Mouse (Mus musculus): Measurements from ENCODE around the gene 1700022I11Rik. TPM values are rescaled to one million over a fixed set of nuclear protein-coding genes. Genes with fewer than 3 reads are reported as not detected.

The 1700022I11Rik gene
- not detected for total RNA-seq (2021)
- long read RNA-seq, experiment 1, partial matches to known transcripts: 0 of 1 reads
- long read RNA-seq, experiment 1, other reads (novel, unspliced or antisense): 1 of 1 reads
- long read RNA-seq, experiment 2: 0 reads

DNA sequence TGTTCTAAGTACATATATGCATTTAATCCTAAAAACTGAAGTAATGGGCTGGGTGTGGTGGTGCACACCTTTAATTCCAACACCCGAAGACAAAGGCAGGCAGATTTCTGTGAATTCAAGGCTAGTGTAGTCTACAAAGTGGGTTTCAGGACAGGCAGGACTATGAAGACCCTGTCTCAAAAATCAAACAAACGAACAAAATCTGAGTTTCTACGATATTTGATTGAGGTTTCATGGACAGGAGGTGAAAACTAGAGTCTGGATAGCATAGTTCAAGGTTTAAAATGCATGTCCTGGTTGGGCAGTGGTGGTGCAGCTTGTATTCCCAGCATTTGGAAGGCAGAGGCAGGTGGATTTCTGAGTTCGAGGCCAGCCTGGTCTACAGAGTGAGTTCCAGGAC lies at the start of gene 1700022I11Rik:
Gene 1700022I11Rik, plus strand, starts transcription at position 301 of the 400 bp plus-strand sequence.
- DNase-seq: no peak

GRCm38 (mm10) chr4:42920726-42921125 lies 48.7 kb upstream of the 1700022I11Rik start:
- no peak for DNase-seq

GRCm38 (mm10) chr4:42921536-42921935 lies 47.9 kb upstream of the 1700022I11Rik start:
- DNase-seq: no peak

DNA sequence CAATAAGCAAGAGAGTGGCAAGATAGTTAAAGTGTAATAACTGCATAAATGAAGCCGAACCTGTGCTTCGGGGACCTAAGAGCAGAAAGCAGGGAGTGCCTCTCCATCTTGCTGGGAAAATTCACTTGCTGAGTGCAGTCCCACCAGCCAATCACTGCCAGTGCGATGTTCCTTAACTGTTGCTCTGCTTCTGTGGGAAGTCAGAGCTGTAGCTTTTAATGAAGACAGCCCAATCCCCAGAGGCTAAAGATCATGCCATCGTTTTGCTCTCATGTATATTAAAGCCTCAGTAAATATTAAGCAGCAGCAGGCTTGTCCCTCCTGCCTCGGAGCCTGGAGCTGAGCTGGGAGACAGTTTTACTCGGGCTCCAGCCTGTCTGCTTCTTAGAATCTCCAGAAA lies 47.3 kb upstream of the 1700022I11Rik start:
- no peak for DNase-seq

DNA sequence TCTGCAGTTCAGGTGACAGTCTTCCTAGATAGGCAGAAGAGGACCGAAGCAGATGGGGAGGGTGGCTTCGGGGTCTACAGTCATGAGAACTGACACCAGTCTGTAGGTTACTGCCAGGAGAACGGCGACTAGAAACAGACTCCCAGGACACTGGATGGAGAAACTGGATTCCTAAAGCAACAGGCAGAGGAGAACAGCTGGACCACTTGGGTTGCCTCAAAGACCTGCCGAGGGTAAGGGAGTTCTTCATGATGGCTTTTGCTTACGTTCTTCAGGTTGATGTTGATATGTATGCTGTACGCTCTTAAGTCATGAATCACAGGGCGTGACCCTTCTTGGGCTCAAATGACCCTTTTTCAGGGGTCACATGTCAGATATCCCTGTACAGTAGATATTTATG lies 46.9 kb upstream of the 1700022I11Rik start:
- DNase-seq: no peak

GRCm38 (mm10) chr4:42924095-42924710 lies 45.2 kb upstream of the 1700022I11Rik start:
- no peak for DNase-seq

GRCm38 (mm10) chr4:42928209-42928608 lies 41.2 kb upstream of the 1700022I11Rik start:
- no peak for DNase-seq

DNA sequence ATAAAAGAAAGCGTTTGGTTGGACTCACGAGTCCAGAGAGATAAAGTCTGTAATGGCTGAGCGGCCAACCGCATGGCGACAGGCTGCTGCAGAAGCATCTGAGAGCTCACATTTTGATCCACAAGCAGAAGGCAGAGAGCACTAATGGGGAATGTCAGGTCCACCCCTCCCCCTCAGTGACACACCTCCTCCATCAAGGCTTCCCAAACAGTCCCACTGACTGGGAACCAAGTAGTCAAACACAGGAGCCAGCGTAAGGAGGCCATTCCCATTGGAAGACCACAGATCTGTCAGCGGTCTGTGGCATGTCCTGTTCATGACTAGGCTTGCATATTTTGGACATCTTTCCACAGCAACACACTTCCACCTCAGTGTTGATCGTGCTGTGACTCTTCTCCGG lies 40.5 kb upstream of the 1700022I11Rik start:
- no peak for DNase-seq

- DNase-seq: no peak
These were observed 37.0 kb upstream of the 1700022I11Rik start for GRCm38 (mm10) chr4:42932229-42932969.

DNA sequence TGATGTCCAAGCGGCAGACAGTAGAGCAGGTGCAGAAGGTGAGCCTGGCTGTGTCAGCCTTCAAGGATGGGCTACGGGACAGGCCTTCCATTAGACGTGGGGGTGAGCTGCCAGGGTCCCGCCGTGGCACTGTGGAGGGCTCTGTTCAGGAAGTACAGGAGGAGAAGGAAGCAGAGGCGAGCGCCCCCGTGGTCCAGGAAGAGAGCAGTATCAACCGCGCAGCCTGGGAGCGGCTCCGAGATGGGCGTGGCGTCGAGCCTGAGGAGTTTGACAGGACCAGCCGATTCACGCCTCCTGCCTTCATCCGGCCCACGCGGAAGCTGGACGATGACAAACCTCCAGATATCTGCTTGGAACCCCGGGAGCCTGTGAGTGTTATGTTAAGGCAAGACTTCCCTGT lies 35.8 kb upstream of the 1700022I11Rik start:
- peak; percentile 70 to 74 for DNase-seq

GRCm38 (mm10) chr4:42941396-42941795 lies 28.0 kb upstream of the 1700022I11Rik start:
- peak in 1 of 2 experiments; percentile 47 for DNase-seq

- no peak for DNase-seq
These were observed 26.1 kb upstream of the 1700022I11Rik start for GRCm38 (mm10) chr4:42943341-42943740.

GRCm38 (mm10) chr4:42944185-42944584 lies 25.2 kb upstream of the 1700022I11Rik start:
- no peak for DNase-seq

- peak; percentile 50 to 65 for DNase-seq
These were observed 24.4 kb upstream of the 1700022I11Rik start for GRCm38 (mm10) chr4:42945043-42945442.

- DNase-seq: no peak
These were observed 24.0 kb upstream of the 1700022I11Rik start for GRCm38 (mm10) chr4:42945445-42945844.

DNA sequence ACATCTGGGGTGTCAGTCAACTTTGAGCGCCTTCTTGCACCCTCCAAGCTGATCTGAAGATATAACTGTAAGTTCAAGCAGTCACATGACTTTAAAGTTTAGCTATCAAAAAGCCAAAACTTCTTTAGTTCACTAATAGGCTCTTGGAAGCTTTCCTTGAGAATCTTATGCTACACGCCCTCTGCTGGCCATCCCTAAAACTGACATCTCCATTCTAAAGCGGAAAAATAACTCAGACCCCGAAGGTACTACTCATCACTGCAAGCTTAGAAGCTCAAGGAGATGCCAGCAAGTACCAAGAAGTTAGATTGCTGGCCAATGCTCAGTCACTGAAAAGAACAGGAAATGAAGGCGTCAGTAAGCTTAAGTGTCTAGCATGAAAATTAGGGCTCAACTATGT lies 23.5 kb upstream of the 1700022I11Rik start:
- peak; percentile 47 to 66 for DNase-seq

DNA sequence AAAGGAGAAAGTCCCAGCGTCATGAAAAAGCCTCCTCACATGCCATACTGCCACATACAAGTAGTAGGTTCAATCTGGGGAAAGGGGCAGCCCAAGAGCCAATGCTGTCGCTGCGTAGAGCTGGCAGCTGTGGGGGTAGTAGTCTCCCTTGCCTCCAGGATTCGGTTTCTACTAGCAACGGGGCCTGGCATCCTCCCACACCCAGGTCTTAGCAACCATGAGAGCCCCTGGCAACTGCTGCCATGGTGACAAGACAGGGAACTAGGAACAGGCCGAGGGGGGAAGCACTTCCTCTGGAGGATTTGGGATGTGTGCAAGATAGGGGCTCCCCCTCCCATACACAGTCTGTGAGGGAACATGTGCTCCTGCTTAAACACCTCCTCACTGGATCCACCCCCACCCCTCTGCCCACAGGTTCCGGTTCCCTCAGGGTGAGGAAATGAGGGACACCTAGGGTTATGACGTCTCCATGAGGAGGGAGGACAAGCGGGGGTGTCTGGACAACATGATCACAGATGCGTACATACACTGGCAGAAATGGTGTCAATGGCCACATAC lies 22.6 kb upstream of the 1700022I11Rik start:
- no peak for DNase-seq

GRCm38 (mm10) chr4:42948527-42948926 lies 20.9 kb upstream of the 1700022I11Rik start:
- no peak for DNase-seq

DNA sequence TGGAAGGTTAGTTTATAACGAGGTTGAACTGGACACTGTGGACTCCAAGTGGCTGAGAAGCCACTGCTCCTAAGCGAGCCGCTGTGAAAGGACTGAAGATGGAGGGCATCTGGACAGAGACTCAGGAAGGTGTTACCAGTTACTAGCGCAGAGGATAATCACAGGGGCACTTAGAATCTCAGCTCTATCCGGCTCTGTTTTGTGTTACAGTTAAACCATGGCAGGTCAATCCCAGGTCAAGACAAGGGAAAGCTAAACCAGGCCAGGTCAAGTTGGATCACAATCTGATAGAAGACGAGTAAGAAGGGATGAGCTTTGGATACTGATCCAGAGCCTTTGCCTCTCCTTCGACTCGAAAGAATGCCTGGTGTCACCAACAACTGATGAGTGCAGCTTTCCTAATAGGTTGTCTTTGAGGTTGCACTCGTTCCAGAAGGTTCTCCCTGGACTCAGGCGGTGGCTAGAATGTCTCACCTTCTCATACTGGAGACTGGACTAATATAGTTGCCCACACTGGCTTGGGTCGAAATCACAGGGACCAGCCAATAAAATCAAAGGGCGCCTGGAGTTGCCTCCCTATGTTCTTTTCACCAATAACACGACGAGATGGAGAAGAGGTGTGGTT lies 20.2 kb upstream of the 1700022I11Rik start:
- DNase-seq: no peak

GRCm38 (mm10) chr4:42949676-42950051 lies 19.7 kb upstream of the 1700022I11Rik start, which contains the start of gene Dnajb5:
TSS of gene Dnajb5 (plus strand) at chr4:42949814.
- peak; percentile 97 to 98 for DNase-seq

- DNase-seq: peak; percentile 91 to 96
These were observed 19.3 kb upstream of the 1700022I11Rik start for GRCm38 (mm10) chr4:42950065-42950558.
